In genomic region chr8:84845355-84846093, GRCm38 (mm10) we compare ENCODE assay signal across 7 mouse cellular contexts. TPM values are rescaled to one million over a fixed set of nuclear protein-coding genes. Genes with fewer than 3 reads are reported as not detected.
A peak's percentile ranks its signal among the peaks of the same experiment; 100 is the strongest.
DNase-seq lines count a peak whose midpoint lies in the region; ATAC-seq lines count a peak whose summit lies in the region.

No protein-coding gene starts in this region.

- ATAC-seq in heart, embryonic 15.5 days (replicated peaks; ENCODE audit: insufficient number of reproducible peaks, insufficient read depth, low FRiP score, low read depth) = no peak

- H3K4me2 ChIP-seq in heart, embryonic 15.5 days = peak overlapping the region; percentile 82

- H3K9me3 ChIP-seq in heart, embryonic 15.5 days (replicated peaks) = no peaks in the 10 kb centered on the region
- H3K9me3 ChIP-seq in midbrain, embryonic 10.5 days (replicated peaks) = no peaks in the 10 kb centered on the region

- DNase-seq in thymus, postnatal 25 days = peak; percentile 19
- no peak for DNase-seq in thymus, postnatal 0 days (ENCODE audit: low spot score)
- peak; percentile 74 to 79 for DNase-seq in cerebellum, postnatal 14 days
- peak; percentile 45 to 66 for DNase-seq in kidney, postnatal 25 days
- DNase-seq in midbrain, embryonic 10.5 days (ENCODE audit: low spot score) = peak; percentile 52
- DNase-seq in ovary, adult 18-20 months (ENCODE audit: low spot score) = no peak

- peaks cover 35% of the 10 kb centered on the region for H3K4me1 ChIP-seq in heart, embryonic 15.5 days (replicated peaks)
- H3K4me1 ChIP-seq in midbrain, embryonic 10.5 days = peaks cover 42% of the 10 kb centered on the region

- H3K9ac ChIP-seq in heart, embryonic 15.5 days = peak overlapping the region; percentile 91

- 11% methylated on average over 12 of the region's 12 CpGs for WGBS in heart, embryonic 15.5 days
- 28% methylated on average over 12 of the region's 12 CpGs for WGBS in midbrain, embryonic 10.5 days

- peaks cover 39% of the 10 kb centered on the region for H3K36me3 ChIP-seq in heart, embryonic 15.5 days
- peaks cover 50% of the 10 kb centered on the region for H3K36me3 ChIP-seq in midbrain, embryonic 10.5 days

- H3K27ac ChIP-seq in heart, embryonic 15.5 days = peak overlapping the region; percentile 86
- H3K27ac ChIP-seq in midbrain, embryonic 10.5 days (replicated peaks) = peak overlapping the region; percentile 96

- no peaks in the 10 kb centered on the region for H3K27me3 ChIP-seq in heart, embryonic 15.5 days
- no peaks in the 10 kb centered on the region for H3K27me3 ChIP-seq in midbrain, embryonic 10.5 days (ENCODE audit: low read depth, poor library complexity, severe bottlenecking)

- peak overlapping the region; percentile 79 for H3K4me3 ChIP-seq in heart, embryonic 15.5 days
- peak overlapping the region; percentile 94 for H3K4me3 ChIP-seq in midbrain, embryonic 10.5 days

RNA-seq across cellular contexts. Expression of gene Calr, which starts 1.2 kb away (rescaled TPM):
- 383 and 479 TPM in 2 replicates for polyA plus RNA-seq in thymus, postnatal 0 days (2015; fragmentation: Nextera tagmentation; extraction: Ambion mirVana)
- 525 and 658 TPM in 2 replicates for polyA plus RNA-seq in heart, embryonic 15.5 days (2015; fragmentation: Nextera tagmentation; extraction: Ambion mirVana)
- 723 and 798 TPM in 2 replicates for polyA plus RNA-seq in midbrain, embryonic 10.5 days (2016; fragmentation: Nextera tagmentation; extraction: Ambion mirVana)

RNA-seq across cellular contexts. Expression of gene Rad23a, which starts 5.1 kb away (rescaled TPM):
- 120 and 141 TPM in 2 replicates for polyA plus RNA-seq in thymus, postnatal 0 days (2015; fragmentation: Nextera tagmentation; extraction: Ambion mirVana)
- polyA plus RNA-seq in heart, embryonic 15.5 days (2015; fragmentation: Nextera tagmentation; extraction: Ambion mirVana) = 107 and 123 TPM in 2 replicates
- 124 and 131 TPM in 2 replicates for polyA plus RNA-seq in midbrain, embryonic 10.5 days (2016; fragmentation: Nextera tagmentation; extraction: Ambion mirVana)

RNA-seq across cellular contexts. Expression of gene Farsa, which starts 11.3 kb away (rescaled TPM):
- polyA plus RNA-seq in thymus, postnatal 0 days (2015; fragmentation: Nextera tagmentation; extraction: Ambion mirVana) = 92.4 and 93.1 TPM in 2 replicates
- 44.5 and 62.5 TPM in 2 replicates for polyA plus RNA-seq in heart, embryonic 15.5 days (2015; fragmentation: Nextera tagmentation; extraction: Ambion mirVana)
- polyA plus RNA-seq in midbrain, embryonic 10.5 days (2016; fragmentation: Nextera tagmentation; extraction: Ambion mirVana) = 133 and 139 TPM in 2 replicates

RNA-seq across cellular contexts. Expression of gene Gadd45gip1, which starts 14.2 kb away (rescaled TPM):
- 56.4 and 57.4 TPM in 2 replicates for polyA plus RNA-seq in thymus, postnatal 0 days (2015; fragmentation: Nextera tagmentation; extraction: Ambion mirVana)
- 45.3 and 46.5 TPM in 2 replicates for polyA plus RNA-seq in heart, embryonic 15.5 days (2015; fragmentation: Nextera tagmentation; extraction: Ambion mirVana)
- polyA plus RNA-seq in midbrain, embryonic 10.5 days (2016; fragmentation: Nextera tagmentation; extraction: Ambion mirVana) = 46.3 and 47.2 TPM in 2 replicates

RNA-seq across cellular contexts. Expression of gene Dand5, which starts 22.9 kb away (rescaled TPM):
- 4.0 and 4.4 TPM in 2 replicates for polyA plus RNA-seq in thymus, postnatal 0 days (2015; fragmentation: Nextera tagmentation; extraction: Ambion mirVana)
- 5.8 and 6.4 TPM in 2 replicates for polyA plus RNA-seq in heart, embryonic 15.5 days (2015; fragmentation: Nextera tagmentation; extraction: Ambion mirVana)
- 2.9 and 5.3 TPM in 2 replicates for polyA plus RNA-seq in midbrain, embryonic 10.5 days (2016; fragmentation: Nextera tagmentation; extraction: Ambion mirVana)

Comparison
In these comparisons a context has a peak if more than half of its experiments do, and no peak if none do; other contexts are left out.
1. DNase-seq: peak in thymus, postnatal 25 days (single experiment), cerebellum, postnatal 14 days (2 of 2), kidney, postnatal 25 days (2 of 2) and midbrain, embryonic 10.5 days (single experiment); none in thymus, postnatal 0 days (single experiment) and ovary, adult 18-20 months (single experiment).